Mouse (Mus musculus): ENCODE measurements around the gene Far2. TPM values are rescaled to one million over a fixed set of nuclear protein-coding genes. Genes with fewer than 3 reads are reported as not detected.

Gene Far2
- 0.70 TPM in 2 replicates for polyA plus RNA-seq (2012)

GRCm38 (mm10) chr6:148046881-148047649 lies at the start of gene Far2:
Gene Far2 (plus strand): TSS chr6:148047259.

GRCm38 (mm10) chr6:148211897-148212680 lies 165.0 kb downstream of the Far2 start, which contains the start of gene Ergic2:
Gene Ergic2 (minus strand): TSS chr6:148212374.

Other genes with a start within 250 kb of the Far2 start
- 3.9 and 5.2 TPM in 2 replicates for gene Ergic2, start 165.1 kb downstream of the Far2 start, polyA plus RNA-seq (2012)